Mouse (Mus musculus) gastrocnemius, postnatal 14 days (tissue): ENCODE measurements around the gene Bahd1. TPM values are rescaled to one million over a fixed set of nuclear protein-coding genes. Genes with fewer than 3 reads are reported as not detected.
A peak's percentile ranks its signal among the peaks of the same experiment; 100 is the strongest.

Experiments
- DNase-seq: peaks from one replicate; pipeline ENCODE4 v3.0.0; 2021; ENCODE audit warnings: mixed read lengths
- intact Hi-C: fragments of 180-260 bp; cut with DNase I; formaldehyde crosslinking; loops from one replicate; pipeline ENCODE4 v1.15.1; 2025; ENCODE audit warnings: low total_unique reads
- total RNA-seq, 2 experiments: library from RNA; stranded (reverse); gene quantifications; 2 replicates each; pipeline ENCODE4 v1.2.3; 2021

The Bahd1 gene
- total RNA-seq, 2 experiments from 2014 or later: 4.9 to 5.0 TPM

DNA sequence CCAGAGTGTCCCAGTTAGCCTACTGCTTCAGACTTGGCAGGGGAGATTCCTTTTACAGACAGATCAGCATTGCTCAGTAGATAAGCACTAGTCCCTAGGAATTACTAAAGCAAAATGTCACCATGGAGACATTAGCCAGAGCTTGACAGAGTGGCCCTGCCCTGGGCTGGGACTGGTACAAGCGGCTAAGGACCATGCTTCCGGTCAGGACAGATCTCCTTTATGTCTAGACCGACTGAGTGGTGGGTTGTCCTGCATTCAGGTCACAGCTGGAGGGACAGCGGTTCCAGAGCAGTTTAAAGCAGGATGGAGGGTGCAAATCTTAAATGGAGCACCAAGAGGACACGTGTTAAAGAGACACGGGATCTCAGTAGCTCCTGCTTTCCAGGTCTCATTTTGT is 25.8 kb downstream of the Bahd1 start:
- intact Hi-C loops: no loop called here

GRCm38 (mm10) chr2:118926361-118926997 is 26.3 kb downstream of the Bahd1 start, which contains the start of gene Chst14:
TSS of gene Chst14 (plus strand) at chr2:118926496.
- intact Hi-C loops: no loop called here
- DNase-seq: peak; percentile 86

More for the DNA sequence above, 25.8 kb downstream of the Bahd1 start:
- DNase-seq: no peak

- DNase-seq: no peak
- intact Hi-C loops: no loop called here
Observed at GRCm38 (mm10) chr2:118926998-118927739, 27.0 kb downstream of the Bahd1 start.

- intact Hi-C loops: no loop called here
- DNase-seq: no peak
Observed at GRCm38 (mm10) chr2:118941341-118941740, 41.2 kb downstream of the Bahd1 start.

DNA sequence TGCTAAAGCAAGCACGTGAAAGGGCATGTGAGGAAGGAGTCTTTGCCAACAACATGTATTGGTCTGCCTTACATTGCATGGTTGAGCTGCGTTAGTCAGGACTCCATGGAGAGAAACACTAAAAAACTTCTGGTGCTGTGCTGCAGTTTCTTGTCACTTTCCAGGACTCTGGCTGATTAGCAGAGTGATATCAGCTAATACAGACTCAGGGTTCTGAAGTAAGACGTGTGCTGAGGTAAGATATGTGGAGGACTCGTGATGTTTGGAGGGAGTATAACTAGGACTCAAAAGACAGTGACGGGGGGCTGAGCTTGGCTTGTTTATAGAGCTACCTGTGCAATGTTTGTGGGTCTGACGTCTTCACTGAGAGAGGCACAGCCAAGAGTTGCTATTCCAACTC is 43.1 kb downstream of the Bahd1 start:
- intact Hi-C loops: no loop called here
- no peak for DNase-seq

DNA sequence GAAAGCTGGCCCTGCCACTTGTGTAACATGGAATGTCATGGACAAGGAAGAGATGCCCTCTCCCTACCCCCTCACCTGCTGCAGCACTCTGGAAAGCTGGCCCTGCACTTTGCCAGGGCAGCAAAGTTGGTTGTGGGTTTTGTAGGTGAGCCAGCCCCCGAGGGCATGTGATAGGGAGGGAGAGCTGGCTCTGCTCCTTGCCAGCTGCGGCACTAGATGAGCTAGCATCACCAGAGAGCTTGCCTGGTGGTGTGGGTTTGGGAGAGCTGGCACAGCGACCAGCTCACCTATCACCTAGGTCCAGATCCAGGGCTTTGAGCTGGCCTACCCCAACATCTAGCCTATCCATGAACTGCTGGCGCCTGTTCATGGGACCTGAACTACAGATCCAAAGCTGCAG is 48.6 kb downstream of the Bahd1 start:
- intact Hi-C loops: no loop called here

GRCm38 (mm10) chr2:118949699-118950098 is 49.5 kb downstream of the Bahd1 start:
- intact Hi-C loops: no loop called here
- DNase-seq: no peak

More for the DNA sequence above, 48.6 kb downstream of the Bahd1 start:
- DNase-seq: no peak

GRCm38 (mm10) chr2:118956497-118956896 is 56.3 kb downstream of the Bahd1 start:
- intact Hi-C loops: no loop called here
- no peak for DNase-seq

DNA sequence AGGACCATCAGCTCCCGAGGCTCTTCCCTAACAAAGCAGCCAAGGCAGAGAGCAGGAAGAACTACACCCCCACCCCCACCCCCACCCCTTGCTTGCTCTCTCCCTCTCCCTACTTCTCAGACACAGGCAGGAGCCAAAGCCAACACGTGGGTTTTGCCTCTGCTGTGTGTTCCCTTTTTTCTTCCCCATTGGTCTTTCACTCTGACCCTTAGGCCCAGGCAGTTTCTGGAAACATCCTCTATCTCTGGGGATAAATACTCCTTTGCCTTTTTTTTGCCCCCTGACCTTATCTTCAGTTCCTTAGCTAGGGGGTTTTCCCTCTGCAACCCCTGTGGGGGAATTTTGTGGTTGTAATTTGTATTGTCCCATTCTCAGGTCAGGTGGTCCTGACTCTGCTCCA is 59.5 kb downstream of the Bahd1 start:
- DNase-seq: no peak
- intact Hi-C loops: no loop called here

- intact Hi-C loops: no loop called here
- DNase-seq: no peak
Observed at GRCm38 (mm10) chr2:118960413-118960812, 60.2 kb downstream of the Bahd1 start.

DNA sequence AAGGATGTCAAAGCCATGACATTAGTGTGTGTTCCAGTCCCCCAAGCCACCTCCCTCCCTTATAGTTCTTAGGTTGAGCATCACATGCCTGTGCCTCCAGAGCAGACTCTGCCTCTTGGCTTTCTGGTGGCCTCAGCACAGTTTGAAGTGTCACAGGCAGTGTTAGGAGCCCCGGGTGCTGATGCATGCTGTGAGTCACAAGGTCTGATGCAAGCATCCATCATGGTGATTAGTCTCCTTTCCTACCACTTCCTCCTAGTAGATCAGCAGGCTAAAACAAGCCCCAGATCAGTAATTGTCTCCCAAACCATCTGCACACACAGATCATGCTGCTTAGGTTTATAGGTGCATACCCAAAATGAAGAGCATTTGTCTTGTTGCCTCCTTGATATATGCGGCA is 61.4 kb downstream of the Bahd1 start:
- intact Hi-C loops: no loop called here

DNA sequence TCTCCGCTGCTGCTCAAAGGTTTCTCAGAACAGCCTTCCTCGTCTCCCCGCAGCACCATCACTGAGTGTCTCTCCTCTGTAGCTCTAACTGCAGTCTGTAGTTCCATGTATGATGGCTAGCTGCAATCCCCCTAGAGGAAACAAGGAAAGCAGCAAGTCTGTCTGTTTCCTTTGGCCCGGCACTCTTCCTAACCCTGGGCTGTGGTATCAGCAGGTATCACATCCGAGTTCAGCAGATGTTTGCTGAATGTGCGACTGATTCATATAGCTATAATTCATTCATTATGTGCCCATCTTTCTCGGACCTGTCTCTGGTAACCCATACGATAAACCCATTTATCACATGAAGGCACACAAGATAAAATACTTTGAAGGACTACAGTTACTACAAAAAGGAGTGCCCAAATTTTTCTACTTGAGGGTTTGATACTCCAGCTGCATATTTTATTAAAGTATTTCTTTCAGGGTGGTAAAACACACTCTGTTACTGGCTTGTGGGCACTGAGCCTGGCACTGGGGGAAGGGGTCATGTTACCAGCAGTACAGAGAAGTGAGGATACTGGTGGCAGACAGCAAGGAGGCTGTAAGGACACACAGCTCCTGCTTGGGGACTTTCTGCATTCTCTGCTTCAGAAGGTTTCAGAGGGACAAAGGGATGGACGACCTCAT is 63.0 kb downstream of the Bahd1 start:
- no peak for DNase-seq
- intact Hi-C loops: no loop called here

More for the DNA sequence above, 61.4 kb downstream of the Bahd1 start:
- DNase-seq: no peak

DNA sequence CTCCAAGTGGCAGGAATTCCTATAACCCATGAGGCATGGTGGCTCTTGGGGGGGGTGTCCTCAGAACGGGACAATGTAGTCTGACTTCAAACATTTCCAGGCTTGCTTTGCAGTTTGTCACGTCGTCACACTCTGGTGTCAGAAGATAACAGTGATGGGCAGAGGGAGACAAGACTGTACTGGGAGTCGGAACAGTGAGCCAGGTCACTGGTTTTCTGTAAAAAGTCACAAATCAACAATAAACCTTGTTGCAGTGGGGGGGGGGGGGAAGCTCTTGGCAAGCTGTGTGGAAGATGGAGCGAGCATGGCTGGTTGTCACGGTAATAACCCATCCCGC is 63.5 kb downstream of the Bahd1 start:
- no peak for DNase-seq
- intact Hi-C loops: no loop called here

DNA sequence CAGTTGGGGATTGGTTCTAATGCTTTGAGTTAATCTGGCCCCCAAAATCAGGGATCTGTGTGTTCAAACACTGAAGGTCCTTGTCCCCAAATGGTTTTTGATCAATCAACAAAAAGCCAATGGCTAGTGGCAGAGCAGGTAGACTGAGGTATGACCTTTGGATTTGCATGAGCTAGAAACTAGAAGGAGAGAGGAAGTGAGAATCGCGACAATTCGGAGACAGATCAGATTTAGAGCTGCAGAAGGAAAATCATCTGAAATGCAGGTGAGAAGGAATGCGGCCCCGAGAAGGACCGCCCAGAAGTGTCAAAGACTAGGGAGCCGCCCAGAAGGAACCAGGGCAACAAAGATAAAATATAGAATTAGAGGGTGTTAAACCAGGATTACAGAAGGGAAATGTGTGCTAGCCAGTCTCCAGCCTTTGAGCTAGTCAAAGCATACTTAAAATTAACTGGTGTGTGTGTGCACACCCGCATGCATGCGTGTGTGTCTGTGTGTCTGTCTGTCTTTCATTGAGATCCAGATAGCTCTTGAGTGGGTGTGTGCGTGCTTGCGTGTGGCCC is 69.5 kb downstream of the Bahd1 start:
- no peak for DNase-seq
- intact Hi-C loops: loop anchor here (5.0 kb wide), 1 partner anchor 67 kb away; the partner anchor contains the start of gene Bahd1

GRCm38 (mm10) chr2:118972048-118972447 is 71.9 kb downstream of the Bahd1 start:
- intact Hi-C loops: loop anchor here (5.0 kb wide), 1 partner anchor 70 kb away; the partner anchor contains the start of gene Bahd1
- DNase-seq: no peak

GRCm38 (mm10) chr2:118972687-118973376 is 72.7 kb downstream of the Bahd1 start:
- intact Hi-C loops: loop anchor here (5.0 kb wide), 1 partner anchor 71 kb away; the partner anchor contains the start of gene Bahd1
- peak; percentile 82 for DNase-seq
